Mouse (Mus musculus) hindbrain, embryonic 11.5 days (tissue): ENCODE measurements around the gene Magi2. TPM values are rescaled to one million over a fixed set of nuclear protein-coding genes. Genes with fewer than 3 reads are reported as not detected.

Experiments used
- ATAC-seq: fragments of 200-750 bp; cut with Nextera tagmentation; 2 replicates; pipeline ENCODE4 v1.8.0; 2017; ENCODE audit warnings: mild to moderate bottlenecking, moderate TSS enrichment, moderate library complexity; ENCODE audit not compliant: low FRiP score
- DNase-seq: peaks from one replicate; pipeline ENCODE4 v3.0.0-alpha.2; 2015; ENCODE audit warnings: low spot score
- H3K27ac ChIP-seq: fragments of 300-500 bp; sonication (generic); 2 replicates; pipeline ENCODE4 v1.5.1; 2014; ENCODE audit warnings: mild to moderate bottlenecking, low read depth, low read length
- H3K27me3 ChIP-seq: fragments of 300-500 bp; sonication (generic); 2 replicates; pipeline ENCODE4 v1.6.1; 2014; ENCODE audit warnings: mild to moderate bottlenecking, low read length, moderate library complexity, mixed read lengths; ENCODE audit not compliant: control insufficient read depth, insufficient read depth
- H3K36me3 ChIP-seq: fragments of 300-500 bp; sonication (generic); 2 replicates; pipeline ENCODE4 v1.6.1; 2014; ENCODE audit warnings: mild to moderate bottlenecking, low read length, moderate library complexity, mixed read lengths; ENCODE audit not compliant: control insufficient read depth, insufficient read depth
- H3K4me1 ChIP-seq: fragments of 300-500 bp; sonication (generic); replicated peaks from 2 replicates; pipeline ENCODE4 v1.6.1; 2014; ENCODE audit warnings: low read length, mixed read lengths; ENCODE audit not compliant: control insufficient read depth, insufficient read depth
- H3K4me2 ChIP-seq: fragments of 300-500 bp; sonication (generic); replicated peaks from 2 replicates; pipeline ENCODE4 v1.6.1; 2014; ENCODE audit warnings: mild to moderate bottlenecking, low read depth, low read length
- H3K4me3 ChIP-seq: fragments of 300-500 bp; sonication (generic); 2 replicates; pipeline ENCODE4 v1.5.1; 2014; ENCODE audit warnings: low read depth, low read length
- H3K9ac ChIP-seq: fragments of 300-500 bp; sonication (generic); 2 replicates; pipeline ENCODE4 v1.6.1; 2014; ENCODE audit warnings: low read depth, low read length
- H3K9me3 ChIP-seq: fragments of 300-500 bp; sonication (generic); 2 replicates; pipeline ENCODE4 v1.6.1; 2016; ENCODE audit warnings: low read length; ENCODE audit not compliant: control insufficient read depth
- WGBS: fragments of 180-500 bp; shearing (Covaris S2); extraction: QIAGEN DNeasy Blood & Tissue Kit; methylation state at CpG from one replicate; pipeline ENCODE4 v1.1.7; 2014; 5-methylcytosine and 5-hydroxymethylcytosine counted together
- polyA plus RNA-seq: library from polyadenylated mRNA; unstranded; fragments of >200 nt; fragmentation: Nextera tagmentation; extraction: Ambion mirVana; gene quantifications from 2 replicates; pipeline ENCODE4 v1.2.1, GENCODE M21; 2014

The Magi2 gene
- polyA plus RNA-seq, 1 experiment from 2014 or later = 8.7 TPM

- WGBS = 87% methylated on average over 1 of the region's 1 CpGs
- H3K9me3 ChIP-seq = no peaks in the 10 kb centered on the region
- H3K4me1 ChIP-seq = no peaks in the 10 kb centered on the region
- no peaks in the 10 kb centered on the region for H3K36me3 ChIP-seq
- H3K9ac ChIP-seq = no peak overlapping the region
- H3K27me3 ChIP-seq = no peaks in the 10 kb centered on the region
- no peak overlapping the region for H3K27ac ChIP-seq
- no peak overlapping the region for H3K4me3 ChIP-seq
- ATAC-seq = no peak
- no peak for DNase-seq
- no peak overlapping the region for H3K4me2 ChIP-seq
These were observed 737.3 kb downstream of the Magi2 start for GRCm38 (mm10) chr5:19964113-19964512.

- DNase-seq (no peak), ATAC-seq (no peak)
- 91% methylated on average over 2 of the region's 2 CpGs for WGBS
- Histone ChIP-seq H3K9me3 (no peaks in the 10 kb centered on the region), H3K9ac (no peak overlapping the region), H3K4me2 (no peak overlapping the region), H3K4me1 (no peaks in the 10 kb centered on the region), H3K27me3 (no peaks in the 10 kb centered on the region), H3K36me3 (no peaks in the 10 kb centered on the region), H3K4me3 (no peak overlapping the region), H3K27ac (no peak overlapping the region)
These were observed 745.9 kb downstream of the Magi2 start for GRCm38 (mm10) chr5:19972736-19973135.

GRCm38 (mm10) chr5:19973852-19974251 is 747.0 kb downstream of the Magi2 start:
- no peak overlapping the region for H3K4me3 ChIP-seq
- H3K9ac ChIP-seq = no peak overlapping the region
- no peaks in the 10 kb centered on the region for H3K36me3 ChIP-seq
- no peaks in the 10 kb centered on the region for H3K27me3 ChIP-seq
- no peak overlapping the region for H3K27ac ChIP-seq
- H3K9me3 ChIP-seq = no peaks in the 10 kb centered on the region
- DNase-seq (no peak), ATAC-seq (no peak)
- 91% methylated on average over 3 of the region's 3 CpGs for WGBS
- no peak overlapping the region for H3K4me2 ChIP-seq
- H3K4me1 ChIP-seq = no peaks in the 10 kb centered on the region

GRCm38 (mm10) chr5:19981518-19981917 is 754.7 kb downstream of the Magi2 start:
- Histone ChIP-seq H3K27me3 (no peaks in the 10 kb centered on the region), H3K27ac (no peak overlapping the region), H3K9ac (no peak overlapping the region), H3K4me1 (no peaks in the 10 kb centered on the region), H3K4me2 (no peak overlapping the region), H3K9me3 (no peaks in the 10 kb centered on the region), H3K4me3 (no peak overlapping the region), H3K36me3 (no peaks in the 10 kb centered on the region)
- no peak for DNase-seq
- WGBS = 83% methylated on average over 6 of the region's 6 CpGs
- peak; percentile 62; the same call in 1 of the 2 replicates for ATAC-seq

DNA sequence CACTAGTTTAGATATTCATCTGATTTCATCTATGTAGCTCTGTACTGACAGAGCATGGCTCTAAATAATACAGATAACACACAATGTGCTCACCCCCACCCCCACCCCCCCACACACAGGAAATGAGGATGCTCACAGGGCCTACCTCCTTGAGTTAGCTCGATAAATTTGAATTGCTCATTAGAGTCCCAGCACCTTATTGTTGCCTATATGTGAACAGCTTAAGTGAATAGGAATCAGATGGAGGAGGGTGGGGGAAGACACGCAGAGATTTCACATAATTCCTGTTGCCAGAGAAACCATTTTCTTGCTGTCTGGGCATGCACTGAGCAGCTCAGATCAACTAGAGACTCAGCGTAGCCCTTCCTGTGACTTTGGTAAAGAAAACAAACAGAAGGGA is 755.2 kb downstream of the Magi2 start:
- H3K4me2 ChIP-seq = no peak overlapping the region
- H3K4me1 ChIP-seq = no peaks in the 10 kb centered on the region
- no peak overlapping the region for H3K9ac ChIP-seq
- no peaks in the 10 kb centered on the region for H3K9me3 ChIP-seq
- DNase-seq = peak; percentile 27
- peak; percentile 84 for ATAC-seq
- H3K4me3 ChIP-seq = no peak overlapping the region
- WGBS = 40% methylated on average over 3 of the region's 3 CpGs
- no peak overlapping the region for H3K27ac ChIP-seq
- H3K36me3 ChIP-seq = no peaks in the 10 kb centered on the region
- H3K27me3 ChIP-seq = no peaks in the 10 kb centered on the region

DNA sequence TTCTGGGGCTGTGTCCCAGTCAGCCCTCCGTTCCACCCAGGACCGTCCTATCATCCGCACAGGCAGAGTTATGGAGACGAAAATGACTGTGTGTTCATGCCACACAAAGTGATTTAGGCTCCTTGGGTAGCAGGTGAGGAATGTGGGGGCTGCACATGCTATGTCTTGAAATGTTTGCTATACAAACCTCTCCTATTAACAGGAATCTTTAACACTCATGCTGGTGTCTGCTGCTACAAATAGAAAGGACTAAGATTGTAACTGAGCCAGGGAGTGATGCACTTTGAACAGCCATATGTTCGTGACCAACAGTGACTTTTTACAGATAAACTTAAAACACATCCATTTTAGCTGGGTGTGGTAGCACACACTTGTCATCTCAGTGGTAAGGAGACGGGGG is 772.6 kb downstream of the Magi2 start:
- 87% methylated on average over 6 of the region's 6 CpGs for WGBS
- Histone ChIP-seq H3K4me2 (no peak overlapping the region), H3K9ac (no peak overlapping the region), H3K36me3 (no peaks in the 10 kb centered on the region), H3K4me3 (no peak overlapping the region), H3K27ac (no peak overlapping the region), H3K27me3 (no peaks in the 10 kb centered on the region), H3K4me1 (no peaks in the 10 kb centered on the region), H3K9me3 (no peaks in the 10 kb centered on the region)
- ATAC-seq (no peak), DNase-seq (no peak)

- 85% methylated on average over 1 of the region's 1 CpGs for WGBS
- H3K9me3 ChIP-seq = no peaks in the 10 kb centered on the region
- H3K9ac ChIP-seq = no peak overlapping the region
- ATAC-seq = no peak
- H3K36me3 ChIP-seq = no peaks in the 10 kb centered on the region
- H3K4me3 ChIP-seq = no peak overlapping the region
- H3K4me2 ChIP-seq = no peak overlapping the region
- no peak overlapping the region for H3K27ac ChIP-seq
- DNase-seq = no peak
- no peaks in the 10 kb centered on the region for H3K27me3 ChIP-seq
- H3K4me1 ChIP-seq = no peaks in the 10 kb centered on the region
These were observed 773.1 kb downstream of the Magi2 start for GRCm38 (mm10) chr5:19999912-20000311.

DNA sequence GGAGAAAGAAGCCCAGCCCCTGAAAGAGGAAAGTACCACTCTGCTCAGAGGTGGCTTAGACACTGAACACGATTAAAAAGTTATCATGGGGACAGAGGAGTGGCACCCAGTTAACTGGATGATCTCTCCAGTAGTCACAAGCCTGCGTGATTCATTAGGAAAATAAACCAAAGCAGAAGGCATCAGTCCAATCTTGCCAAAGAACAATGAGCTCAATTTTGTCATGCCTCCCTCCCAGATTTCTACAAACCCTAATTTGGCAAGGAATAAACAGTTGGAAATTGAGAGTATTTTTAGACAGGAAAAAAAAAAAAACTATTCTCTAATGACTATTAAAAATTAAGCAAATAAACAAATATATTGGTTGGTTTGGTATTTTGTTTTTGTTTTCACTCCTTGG is 779.8 kb downstream of the Magi2 start:
- no peak overlapping the region for H3K9ac ChIP-seq
- H3K4me1 ChIP-seq = no peaks in the 10 kb centered on the region
- H3K27ac ChIP-seq = no peak overlapping the region
- no peaks in the 10 kb centered on the region for H3K9me3 ChIP-seq
- DNase-seq = no peak
- H3K4me2 ChIP-seq = no peak overlapping the region
- no peaks in the 10 kb centered on the region for H3K36me3 ChIP-seq
- no peaks in the 10 kb centered on the region for H3K27me3 ChIP-seq
- H3K4me3 ChIP-seq = no peak overlapping the region
- 80% methylated on average over 2 of the region's 2 CpGs for WGBS
- ATAC-seq = no peak

- Histone ChIP-seq H3K9ac (no peak overlapping the region), H3K27me3 (no peaks in the 10 kb centered on the region), H3K27ac (no peak overlapping the region), H3K9me3 (no peaks in the 10 kb centered on the region), H3K4me1 (no peaks in the 10 kb centered on the region), H3K4me2 (no peak overlapping the region), H3K36me3 (no peaks in the 10 kb centered on the region), H3K4me3 (no peak overlapping the region)
- ATAC-seq (no peak), DNase-seq (no peak)
- 86% methylated on average over 8 of the region's 8 CpGs for WGBS
These were observed 780.4 kb downstream of the Magi2 start for GRCm38 (mm10) chr5:20007246-20007645.
